Mouse (Mus musculus) forebrain, embryonic 14.5 days (tissue): Measurements from ENCODE around the gene Zfp213. TPM values are rescaled to one million over a fixed set of nuclear protein-coding genes. Genes with fewer than 3 reads are reported as not detected.
A peak's percentile ranks its signal among the peaks of the same experiment; 100 is the strongest.

Experiments used
- ATAC-seq: fragments of 200-750 bp; cut with Nextera tagmentation; 2 replicates; pipeline ENCODE4 v1.8.0; 2017; ENCODE audit warnings: mild to moderate bottlenecking, moderate library complexity
- DNase-seq: peaks from one replicate; pipeline ENCODE4 v3.0.0-alpha.2; 2015; ENCODE audit warnings: low spot score
- H3K27ac ChIP-seq: fragments of 300-500 bp; sonication (generic); 2 replicates; pipeline ENCODE4 v1.5.1; 2014; ENCODE audit warnings: low read depth, mild to moderate bottlenecking, control low read depth, low read length, moderate library complexity
- H3K27me3 ChIP-seq: fragments of 300-500 bp; sonication (generic); replicated peaks from 2 replicates; pipeline ENCODE4 v1.6.1; 2014; ENCODE audit warnings: low read length, control low read depth, mixed read lengths; ENCODE audit not compliant: control insufficient read depth, insufficient read depth
- H3K36me3 ChIP-seq: fragments of 300-500 bp; sonication (generic); 2 replicates; pipeline ENCODE4 v1.6.1; 2014; ENCODE audit warnings: low read length, control low read depth; ENCODE audit not compliant: control insufficient read depth, insufficient read depth
- H3K4me1 ChIP-seq: fragments of 300-500 bp; sonication (generic); 2 replicates; pipeline ENCODE4 v1.6.1; 2014; ENCODE audit warnings: antibody characterized with exemption, low read length, control low read depth; ENCODE audit not compliant: control insufficient read depth, insufficient read depth
- H3K4me2 ChIP-seq: fragments of 300-500 bp; sonication (generic); 2 replicates; pipeline ENCODE4 v1.6.1; 2014; ENCODE audit warnings: mild to moderate bottlenecking, control low read depth, low read length
- H3K4me3 ChIP-seq: fragments of 300-500 bp; sonication (generic); 2 replicates; pipeline ENCODE4 v1.5.1; 2014; ENCODE audit warnings: low read depth, low read length, control low read depth
- H3K9ac ChIP-seq: fragments of 300-500 bp; sonication (generic); 2 replicates; pipeline ENCODE4 v1.6.1; 2014; ENCODE audit warnings: mild to moderate bottlenecking, low read length, control low read depth, moderate library complexity
- H3K9me3 ChIP-seq: fragments of 300-500 bp; sonication (generic); replicated peaks from 2 replicates; pipeline ENCODE4 v1.6.1; 2016; ENCODE audit warnings: low read length, control low read depth, mixed read lengths; ENCODE audit not compliant: control insufficient read depth
- WGBS: fragments of 180-500 bp; shearing (Covaris S2); extraction: QIAGEN DNeasy Blood & Tissue Kit; methylation state at CpG from one replicate; pipeline ENCODE4 v1.1.7; 2014; 5-methylcytosine and 5-hydroxymethylcytosine counted together
- polyA plus RNA-seq: library from polyadenylated mRNA; unstranded; fragments of >200 nt; fragmentation: Nextera tagmentation; extraction: Ambion mirVana; gene quantifications from 2 replicates; pipeline ENCODE4 v1.2.1, GENCODE M21; 2014

Zfp213 gene
- polyA plus RNA-seq, 1 experiment from 2014 or later: 20.9 TPM

DNA sequence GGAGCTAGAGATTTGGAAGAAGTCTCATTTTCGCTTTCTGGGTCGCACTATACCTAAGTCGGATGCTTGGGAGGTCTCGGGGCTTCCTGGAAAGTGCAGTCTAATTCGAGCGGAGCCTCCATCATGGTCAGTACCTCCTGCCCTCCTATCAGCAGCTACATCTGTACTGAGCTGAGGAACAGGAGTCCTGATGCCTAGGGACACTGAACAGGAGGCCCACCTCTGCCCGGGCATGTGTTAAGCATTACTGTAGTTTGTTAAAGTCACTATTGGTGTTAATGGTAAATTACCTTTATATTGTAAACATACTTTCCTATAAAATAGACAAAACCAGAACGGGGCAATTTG is 304 bp upstream of the Zfp213 start:
- Histone ChIP-seq H3K27me3 (no peaks in the 10 kb centered on the region), H3K4me3 (peak overlapping the region; percentile 78), H3K36me3 (peaks cover 17% of the 10 kb centered on the region), H3K4me2 (peak overlapping the region; percentile 66), H3K4me1 (peaks cover 4% of the 10 kb centered on the region), H3K27ac (peak overlapping the region; percentile 94), H3K9ac (peak overlapping the region; percentile 93), H3K9me3 (no peaks in the 10 kb centered on the region)
- ATAC-seq (peak; percentile 80), DNase-seq (no peak)
- 2% methylated on average over 8 of the region's 8 CpGs for WGBS

DNA sequence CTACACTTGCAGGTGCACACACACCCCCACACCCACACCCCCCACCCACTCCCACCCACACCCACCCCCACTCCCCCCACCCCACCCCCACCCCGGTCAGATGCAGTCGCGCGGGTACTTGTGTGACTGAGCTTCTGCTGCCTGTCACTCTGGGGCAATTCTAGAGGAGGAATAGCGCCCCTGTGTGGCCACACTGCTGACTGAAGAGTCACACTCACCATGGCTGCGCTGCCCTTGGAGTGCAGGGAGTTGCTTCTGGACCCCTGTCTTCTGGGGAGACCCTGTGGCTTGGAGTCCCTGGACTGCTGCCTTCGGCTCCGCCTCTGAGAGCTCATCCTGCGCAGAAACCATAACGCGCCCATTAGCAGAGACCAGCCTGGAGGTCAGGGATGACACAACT is 4.3 kb downstream of the Zfp213 start:
- DNase-seq (no peak), ATAC-seq (no peak)
- Histone ChIP-seq H3K4me1 (peaks cover 2% of the 10 kb centered on the region), H3K27me3 (no peaks in the 10 kb centered on the region), H3K4me2 (no peak overlapping the region), H3K9me3 (no peaks in the 10 kb centered on the region), H3K9ac (no peak overlapping the region), H3K36me3 (peaks cover 58% of the 10 kb centered on the region), H3K4me3 (no peak overlapping the region), H3K27ac (no peak overlapping the region)
- 52% methylated on average over 11 of the region's 11 CpGs for WGBS

DNA sequence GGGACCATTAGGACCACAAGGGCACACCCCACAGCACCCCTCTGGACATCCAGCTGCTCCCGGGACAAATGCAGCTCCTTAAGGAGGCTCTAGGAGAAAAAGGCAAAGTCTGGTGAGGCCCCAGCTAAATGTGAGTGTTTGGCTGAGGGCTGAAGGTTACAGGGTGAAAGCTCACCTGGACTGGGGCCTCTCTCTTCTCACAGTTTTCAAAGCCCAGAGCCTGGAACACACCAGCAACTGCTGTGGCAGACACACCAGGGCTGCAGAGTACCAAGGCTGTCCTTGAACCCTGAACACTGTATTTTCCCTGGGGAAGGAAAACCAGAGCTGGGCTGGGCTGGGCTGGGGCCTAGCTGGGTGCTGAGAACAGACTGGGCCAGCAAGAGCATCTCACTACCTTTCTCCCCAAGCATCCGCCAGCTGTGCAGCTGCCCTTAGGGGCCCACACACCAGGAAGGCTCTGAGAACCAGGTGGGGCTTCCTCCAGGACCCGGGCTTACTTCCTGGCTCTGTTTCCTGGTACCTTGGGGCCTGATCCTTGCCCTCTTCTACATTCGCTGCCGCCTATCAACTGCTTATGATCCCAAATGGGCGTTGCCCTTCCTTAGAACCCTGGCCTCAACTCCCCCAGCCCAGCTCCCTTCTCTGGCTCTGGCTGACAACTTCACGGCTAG is 8.7 kb downstream of the Zfp213 start:
- Histone ChIP-seq H3K9ac (no peak overlapping the region), H3K27me3 (no peaks in the 10 kb centered on the region), H3K4me2 (no peak overlapping the region), H3K27ac (no peak overlapping the region), H3K9me3 (no peaks in the 10 kb centered on the region), H3K4me1 (peaks cover 4% of the 10 kb centered on the region; the same call in 1 of the 2 replicates), H3K4me3 (no peak overlapping the region), H3K36me3 (peaks cover 51% of the 10 kb centered on the region)
- 83% methylated on average over 7 of the region's 7 CpGs for WGBS
- DNase-seq (no peak), ATAC-seq (no peak)

DNA sequence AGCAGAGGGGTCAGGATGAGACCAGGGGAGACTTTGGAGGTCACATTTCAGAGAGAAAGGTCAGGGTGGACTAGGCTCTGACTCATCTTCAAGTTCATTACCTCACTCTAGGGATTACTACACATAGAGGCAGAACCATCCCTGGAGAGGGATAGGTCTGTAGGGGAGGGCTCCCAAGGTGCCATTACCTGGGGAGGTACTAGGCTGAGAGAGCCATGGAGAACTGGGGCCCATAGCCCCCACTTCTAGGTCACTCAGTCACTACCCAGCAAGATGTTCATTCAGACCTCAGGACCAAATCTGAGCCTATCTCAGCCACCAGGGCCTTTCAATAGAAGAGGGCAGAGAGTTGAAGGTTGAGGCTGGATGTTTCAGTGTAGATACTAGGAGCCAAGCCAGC is 9.7 kb downstream of the Zfp213 start:
- H3K36me3 ChIP-seq: peaks cover 45% of the 10 kb centered on the region

DNA sequence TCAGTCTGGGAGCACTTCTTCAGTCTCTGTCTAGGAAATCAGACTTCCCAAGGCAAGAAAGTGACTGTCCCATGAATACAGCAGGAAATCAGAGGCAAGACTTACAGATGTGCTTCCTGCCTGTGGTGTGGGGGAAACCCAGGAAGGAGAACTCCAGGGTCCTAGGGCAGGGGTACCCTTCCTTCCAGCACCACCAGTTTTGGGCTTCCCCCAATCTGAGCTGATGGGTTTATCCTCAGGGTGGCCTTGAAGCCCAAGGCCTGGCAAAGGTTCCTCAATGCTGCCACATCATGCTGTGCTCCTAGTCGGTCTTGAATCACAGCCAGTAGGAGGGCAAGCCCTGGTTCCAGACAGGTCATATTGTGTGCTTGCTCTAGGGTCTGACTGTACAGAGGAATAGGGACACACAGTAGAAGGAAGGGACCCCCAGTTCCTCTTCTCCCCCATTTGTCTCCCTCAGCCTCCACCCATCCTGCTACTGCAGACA is 10.4 kb downstream of the Zfp213 start:
- Histone ChIP-seq H3K27me3 (no peaks in the 10 kb centered on the region), H3K4me2 (no peak overlapping the region), H3K27ac (no peak overlapping the region), H3K4me1 (peaks cover 4% of the 10 kb centered on the region; the same call in 1 of the 2 replicates), H3K9me3 (no peaks in the 10 kb centered on the region), H3K9ac (no peak overlapping the region), H3K36me3 (peaks cover 38% of the 10 kb centered on the region), H3K4me3 (no peak overlapping the region)
- no peak for DNase-seq
- no peak for ATAC-seq
- WGBS: 42% methylated on average over 1 of the region's 1 CpGs

More for the DNA sequence above, 9.7 kb downstream of the Zfp213 start:
- H3K9me3 ChIP-seq: no peaks in the 10 kb centered on the region
- no peak for DNase-seq
- H3K4me2 ChIP-seq: no peak overlapping the region
- no peak overlapping the region for H3K4me3 ChIP-seq
- peaks cover 4% of the 10 kb centered on the region; the same call in 1 of the 2 replicates for H3K4me1 ChIP-seq
- no peak for ATAC-seq
- no peaks in the 10 kb centered on the region for H3K27me3 ChIP-seq
- no peak overlapping the region for H3K9ac ChIP-seq
- no peak overlapping the region for H3K27ac ChIP-seq

DNA sequence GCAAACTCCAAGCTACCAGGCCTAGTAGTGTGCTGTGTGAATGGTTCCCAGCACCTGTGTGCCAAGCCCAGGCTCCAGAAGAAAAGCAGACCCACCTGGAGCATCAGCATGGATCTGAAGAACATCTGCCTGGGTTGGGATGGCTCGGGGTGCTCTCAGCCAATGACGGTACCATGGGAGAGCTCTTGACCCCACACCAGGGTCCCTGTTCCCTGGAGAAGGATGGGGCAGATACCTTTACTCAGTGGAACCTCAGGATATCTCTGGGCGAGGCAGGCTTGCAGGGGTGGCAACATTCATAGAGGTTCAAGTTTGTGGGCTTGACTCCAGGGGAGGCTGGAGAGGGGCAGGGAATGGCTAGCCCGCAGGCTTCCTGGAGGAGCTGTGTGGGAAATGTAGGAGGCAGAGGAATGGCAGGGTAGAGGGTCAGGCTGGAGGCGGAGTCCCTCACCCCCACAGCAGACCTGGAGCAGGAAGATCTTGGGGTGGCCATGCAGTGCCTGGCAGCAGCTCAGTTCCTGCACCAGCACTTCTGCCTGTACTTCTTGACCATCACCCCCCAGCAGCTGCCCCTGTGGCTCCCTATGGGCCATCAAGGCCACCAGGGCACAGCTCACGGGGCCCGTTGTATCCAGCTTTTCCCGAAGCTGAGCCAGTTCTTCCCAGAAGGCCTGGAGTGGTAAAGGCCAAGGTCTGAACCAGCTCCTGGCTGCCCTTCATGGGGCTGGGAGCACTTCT is 11.0 kb downstream of the Zfp213 start:
- WGBS: 91% methylated on average over 8 of the region's 8 CpGs
- Histone ChIP-seq H3K4me3 (no peak overlapping the region), H3K4me1 (peaks cover 4% of the 10 kb centered on the region; the same call in 1 of the 2 replicates), H3K27ac (no peak overlapping the region), H3K27me3 (no peaks in the 10 kb centered on the region), H3K4me2 (no peak overlapping the region), H3K9ac (no peak overlapping the region), H3K9me3 (no peaks in the 10 kb centered on the region), H3K36me3 (peaks cover 32% of the 10 kb centered on the region)
- ATAC-seq: no peak
- DNase-seq: no peak

DNA sequence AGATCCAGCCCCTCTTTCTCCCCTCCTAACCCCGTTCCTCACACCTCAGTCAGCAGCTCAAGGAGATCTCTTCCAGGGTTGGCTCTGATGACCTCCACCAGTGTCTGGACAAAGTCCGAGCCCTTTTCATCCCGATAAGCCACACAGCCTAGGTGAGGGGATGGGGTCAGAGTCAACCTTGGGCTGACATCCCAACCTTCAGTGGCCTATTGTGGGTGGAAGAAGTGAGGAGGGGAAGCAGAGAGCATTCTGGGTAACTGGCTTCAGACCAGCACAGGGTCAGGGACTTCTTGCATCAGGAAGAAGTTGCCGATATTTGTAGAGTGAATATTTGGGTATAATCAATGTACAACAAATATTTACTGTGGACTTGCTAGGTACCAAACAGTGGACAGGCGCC is 12.1 kb downstream of the Zfp213 start:
- Histone ChIP-seq H3K9ac (no peak overlapping the region), H3K36me3 (peaks cover 21% of the 10 kb centered on the region), H3K4me2 (no peak overlapping the region), H3K27ac (no peak overlapping the region), H3K4me1 (peaks cover 4% of the 10 kb centered on the region; the same call in 1 of the 2 replicates), H3K9me3 (no peaks in the 10 kb centered on the region), H3K27me3 (no peaks in the 10 kb centered on the region), H3K4me3 (no peak overlapping the region)
- 66% methylated on average over 5 of the region's 5 CpGs for WGBS
- DNase-seq (no peak), ATAC-seq (no peak)

DNA sequence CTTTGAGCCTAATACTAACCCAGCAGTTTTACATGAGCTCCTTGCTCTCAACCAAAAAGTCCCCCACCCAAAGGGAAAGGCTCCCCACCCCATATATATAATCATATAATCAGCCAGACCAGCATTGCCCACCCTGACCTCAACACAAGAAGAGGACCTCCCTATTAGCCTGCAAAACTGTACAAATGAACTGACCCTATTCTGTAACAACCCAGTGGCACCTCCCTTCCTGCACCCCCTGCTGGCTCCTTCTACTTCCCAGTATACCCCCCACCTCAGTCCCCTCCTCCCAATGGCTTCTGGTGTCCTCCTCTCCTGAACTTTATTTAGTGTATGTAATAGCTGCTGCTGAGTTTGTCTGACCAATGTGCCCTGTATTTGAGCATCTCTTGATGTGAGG is 12.6 kb downstream of the Zfp213 start:
- DNase-seq (no peak), ATAC-seq (no peak)
- Histone ChIP-seq H3K9ac (peak overlapping the region; percentile 70), H3K4me3 (peak overlapping the region; percentile 60), H3K4me1 (peaks cover 4% of the 10 kb centered on the region; the same call in 1 of the 2 replicates), H3K4me2 (peak overlapping the region; percentile 74), H3K27me3 (no peaks in the 10 kb centered on the region), H3K27ac (no peak overlapping the region), H3K36me3 (peaks cover 16% of the 10 kb centered on the region), H3K9me3 (no peaks in the 10 kb centered on the region)

DNA sequence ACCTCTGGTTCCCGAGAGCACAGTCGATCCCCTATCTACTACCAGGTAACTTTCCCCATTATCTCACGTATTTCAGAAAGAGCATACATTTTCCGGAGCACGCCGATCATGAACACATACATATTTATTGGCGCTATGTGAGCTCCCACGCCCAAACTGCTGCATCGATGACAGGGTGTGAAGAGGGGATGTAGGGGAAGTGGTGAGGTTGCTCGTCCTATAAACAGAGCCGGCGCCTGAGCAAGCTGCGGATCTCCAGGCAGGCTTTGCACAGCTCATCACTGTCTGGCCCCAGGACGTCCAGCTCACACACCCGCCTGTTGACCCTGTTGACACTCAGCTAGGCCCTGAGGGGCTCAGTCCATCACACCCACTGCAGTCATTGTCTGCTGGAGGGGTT is 13.2 kb downstream of the Zfp213 start:
- peak overlapping the region; percentile 70 for H3K9ac ChIP-seq
- no peaks in the 10 kb centered on the region for H3K27me3 ChIP-seq
- H3K9me3 ChIP-seq: no peaks in the 10 kb centered on the region
- WGBS: under 1% methylated on average over 15 of the region's 15 CpGs
- peak overlapping the region; percentile 60 for H3K4me3 ChIP-seq
- ATAC-seq: peak; percentile 6; the same call in 1 of the 2 replicates
- peaks cover 4% of the 10 kb centered on the region; the same call in 1 of the 2 replicates for H3K4me1 ChIP-seq
- H3K4me2 ChIP-seq: peak overlapping the region; percentile 74
- peak overlapping the region; percentile 70 for H3K27ac ChIP-seq
- no peak for DNase-seq
- peaks cover 10% of the 10 kb centered on the region for H3K36me3 ChIP-seq
